ENCODE assay signal across 1 mouse cellular context in genomic region chr12:79131178-79131675, GRCm38 (mm10).
TF ChIP-seq lines count a peak whose summit lies in the region.

No protein-coding gene starts in this region.

TF ChIP-seq in CH12.LX, 34 proteins besides CTCF, POLR2A, EP300 and RAD21:
- TF ChIP-seq ETS1 (conservative IDR thresholded peaks at IDR 0.05; ENCODE audit: low read depth, low read length) (no peak), GABPA (IDR thresholded peaks at IDR 0.05; ENCODE audit: insufficient replicate concordance, low read depth, low read length) (no peak), SMC3 (IDR thresholded peaks at IDR 0.05; ENCODE audit: low read depth, low read length) (no peak), POLR2AphosphoS2 (IDR thresholded peaks at IDR 0.05; ENCODE audit: low read depth, low read length) (no peak), BHLHE40 (IDR thresholded peaks at IDR 0.05; ENCODE audit: low read depth, low read length) (no peak), MAFK (IDR thresholded peaks at IDR 0.05; ENCODE audit: insufficient replicate concordance, low read length) (no peak), SIN3A (IDR thresholded peaks at IDR 0.05; ENCODE audit: low read length) (no peak), E2F4 (IDR thresholded peaks at IDR 0.05; ENCODE audit: insufficient replicate concordance, low read depth, low read length) (no peak), CHD1 (IDR thresholded peaks at IDR 0.05; ENCODE audit: low read depth, low read length) (no peak), ZNF384 (IDR thresholded peaks at IDR 0.05; ENCODE audit: low read depth, low read length) (no peak), MAZ (IDR thresholded peaks at IDR 0.05; ENCODE audit: low read depth, low read length) (no peak), MAX (IDR thresholded peaks at IDR 0.05; ENCODE audit: low read length) (no peak)
